Mouse (Mus musculus) ovary, postnatal 36 days (tissue): Measurements from ENCODE around the gene Cnnm1.
"Not testable (repeated sequence)": the region's sequence is repeated elsewhere in the genome, so short reads cannot be mapped to it uniquely, and the experiment has no call there.

ENCODE experiments used
- DNase-seq: peaks from one replicate; pipeline ENCODE4 v3.0.0; 2022; ENCODE audit warnings: low spot score, mixed read lengths

Gene Cnnm1

DNA sequence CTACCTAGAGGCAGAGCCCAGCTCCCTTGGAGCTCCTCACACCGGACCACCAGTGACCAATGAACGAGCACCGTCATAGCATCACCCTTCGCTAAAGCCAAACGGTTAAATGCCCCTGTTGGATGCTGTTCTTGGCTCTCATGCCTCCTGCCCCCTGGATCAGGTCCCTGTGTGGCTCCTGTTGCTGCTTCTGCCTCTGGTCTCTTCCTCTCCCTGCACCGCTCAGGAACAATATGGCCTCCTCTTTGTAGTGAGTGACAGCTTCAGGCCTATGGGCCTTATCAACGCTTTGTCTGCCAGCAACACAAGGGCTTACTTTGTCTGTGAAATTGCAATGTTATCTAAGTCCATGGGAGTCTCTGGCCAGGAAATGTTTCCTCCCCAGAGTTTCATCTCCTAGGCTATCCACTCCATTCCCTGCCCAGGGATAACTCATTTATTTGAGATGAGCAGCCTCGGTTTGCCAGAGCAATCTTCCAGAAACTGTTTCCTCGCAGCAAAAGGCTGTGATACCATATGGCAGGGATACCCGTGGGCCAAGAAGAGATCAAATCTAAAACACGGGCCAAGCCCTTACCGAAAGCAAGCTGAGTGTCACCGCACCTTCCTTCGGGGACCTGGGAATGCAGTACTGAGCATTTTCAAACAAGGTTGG, 25.5 kb downstream of the Cnnm1 start:
- DNase-seq: no peak

GRCm38 (mm10) chr19:43467927-43468685, 27.9 kb downstream of the Cnnm1 start:
- DNase-seq: no peak

DNA sequence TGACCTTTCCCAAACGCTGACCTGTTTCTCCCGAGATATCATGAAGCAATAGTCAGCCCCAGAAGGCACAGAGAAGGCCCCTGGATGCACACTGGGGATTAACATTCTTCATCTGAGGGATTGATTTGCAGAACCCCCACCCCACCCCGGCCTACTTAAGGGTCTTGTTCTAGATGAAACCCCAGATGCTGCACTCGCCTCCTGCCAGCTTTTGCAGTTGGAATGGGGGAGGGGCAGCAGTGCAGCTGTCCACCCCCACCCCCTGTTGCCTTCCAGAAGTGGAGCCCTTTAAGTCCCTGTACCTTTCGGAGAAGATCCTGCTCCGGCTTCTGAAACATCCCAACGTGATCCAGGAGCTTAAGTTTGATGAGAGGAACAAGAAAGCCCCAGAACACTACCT, 29.1 kb downstream of the Cnnm1 start:
- no peak for DNase-seq

DNA sequence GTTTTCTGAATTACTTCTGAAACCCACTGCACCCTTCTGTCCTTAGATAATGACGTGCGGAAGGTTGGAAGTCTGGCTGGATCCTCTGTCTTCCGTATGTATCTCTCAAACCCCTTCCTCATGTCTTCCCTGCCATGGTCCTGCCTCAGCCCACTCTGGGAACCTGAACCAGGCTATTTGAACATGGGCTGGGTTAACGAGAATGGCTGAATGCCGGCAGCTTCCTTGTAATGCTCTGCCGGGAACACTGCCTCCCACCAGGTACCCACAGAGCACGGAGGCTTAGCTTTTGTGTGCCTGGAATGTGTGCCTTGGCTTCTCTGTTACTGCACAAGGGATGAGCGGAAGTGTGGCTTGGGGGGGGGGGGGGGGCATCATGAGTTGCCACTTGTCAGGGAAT, 32.1 kb downstream of the Cnnm1 start:
- no peak for DNase-seq

DNA sequence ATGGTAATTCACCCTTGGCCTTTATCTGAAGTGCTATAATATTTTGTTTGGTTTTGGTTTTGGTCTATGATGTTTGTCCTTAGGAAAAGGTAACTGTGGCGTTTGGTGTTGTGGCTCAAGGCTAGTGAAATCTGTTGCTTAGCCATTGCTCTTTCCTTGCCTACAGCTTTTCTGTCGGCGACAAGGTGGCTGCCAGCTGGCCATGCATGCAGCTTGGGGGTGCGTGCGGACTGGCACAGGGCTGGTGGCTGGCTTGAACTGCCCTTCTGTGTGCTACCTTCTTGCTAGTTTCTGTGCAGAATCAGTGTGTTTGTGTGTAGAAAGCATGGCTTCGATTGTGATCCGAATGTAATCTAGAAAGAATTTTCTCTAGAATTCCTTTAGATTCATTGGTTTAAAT, 32.5 kb downstream of the Cnnm1 start:
- no peak for DNase-seq

DNA sequence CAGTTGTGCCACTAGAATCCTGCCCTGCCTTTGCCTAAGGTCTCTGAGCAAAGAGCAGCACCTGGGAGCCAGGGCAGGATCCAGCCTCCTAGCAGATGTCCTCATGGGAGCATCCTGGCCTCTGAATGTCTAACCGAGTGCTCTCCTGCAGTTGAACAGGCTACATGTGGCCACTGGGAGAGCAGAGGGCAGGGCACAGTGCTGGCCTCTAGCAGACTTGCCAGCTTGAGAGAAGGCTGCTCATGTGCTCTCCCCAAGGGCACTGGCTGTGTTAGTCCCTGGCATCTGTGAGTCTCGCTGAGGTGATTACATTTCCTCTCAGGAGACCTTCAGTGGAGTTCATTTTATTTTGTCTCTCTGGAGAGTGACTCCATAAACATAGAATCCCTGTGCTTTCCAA, 35.4 kb downstream of the Cnnm1 start:
- DNase-seq: peak; percentile 62

GRCm38 (mm10) chr19:43476063-43476462, 35.8 kb downstream of the Cnnm1 start:
- peak; percentile 47 for DNase-seq

DNA sequence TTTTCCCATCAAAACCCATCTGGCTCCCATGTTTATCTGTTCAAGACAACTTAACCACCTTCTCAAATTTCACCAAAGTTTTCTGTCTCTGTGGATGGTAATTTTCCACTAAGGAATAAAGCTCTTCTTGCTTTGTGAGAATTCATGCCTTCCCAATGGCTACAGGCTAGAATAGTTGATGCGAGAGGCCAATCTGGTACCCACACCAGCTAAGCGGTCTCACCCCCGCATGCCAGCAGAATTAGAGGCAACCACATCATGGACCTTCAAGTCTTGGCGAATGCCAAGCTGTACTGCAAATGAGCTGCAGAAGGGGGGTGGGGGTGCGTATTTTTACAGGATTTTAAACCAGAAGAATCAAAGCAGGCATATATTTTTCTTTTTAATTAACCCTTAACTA, 37.2 kb downstream of the Cnnm1 start:
- DNase-seq: no peak

- peak; percentile 64 for DNase-seq
Measured at GRCm38 (mm10) chr19:43478891-43479290, 38.7 kb downstream of the Cnnm1 start.

GRCm38 (mm10) chr19:43479431-43479830, 39.2 kb downstream of the Cnnm1 start:
- DNase-seq: no peak

GRCm38 (mm10) chr19:43480512-43480911, 40.3 kb downstream of the Cnnm1 start:
- no peak for DNase-seq

DNA sequence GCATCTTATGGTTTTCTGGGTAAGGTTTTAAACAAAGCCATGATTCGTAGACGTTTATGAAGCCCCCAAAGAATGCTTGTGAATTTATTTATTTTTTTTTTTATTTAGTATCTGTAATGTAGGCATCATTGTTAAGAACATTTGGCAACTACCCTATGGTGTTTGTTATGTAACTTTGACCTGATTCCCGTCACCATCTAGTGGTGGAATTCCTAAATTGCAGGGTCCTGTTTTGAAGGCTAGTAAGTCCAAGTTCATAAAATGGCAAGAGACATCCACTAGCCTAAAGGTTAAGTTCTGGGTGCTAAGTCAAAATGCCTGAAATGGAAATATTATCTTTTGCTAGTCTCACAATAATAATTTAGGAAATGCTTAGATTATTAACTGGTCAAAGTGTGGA, 47.2 kb downstream of the Cnnm1 start:
- DNase-seq: no peak

DNA sequence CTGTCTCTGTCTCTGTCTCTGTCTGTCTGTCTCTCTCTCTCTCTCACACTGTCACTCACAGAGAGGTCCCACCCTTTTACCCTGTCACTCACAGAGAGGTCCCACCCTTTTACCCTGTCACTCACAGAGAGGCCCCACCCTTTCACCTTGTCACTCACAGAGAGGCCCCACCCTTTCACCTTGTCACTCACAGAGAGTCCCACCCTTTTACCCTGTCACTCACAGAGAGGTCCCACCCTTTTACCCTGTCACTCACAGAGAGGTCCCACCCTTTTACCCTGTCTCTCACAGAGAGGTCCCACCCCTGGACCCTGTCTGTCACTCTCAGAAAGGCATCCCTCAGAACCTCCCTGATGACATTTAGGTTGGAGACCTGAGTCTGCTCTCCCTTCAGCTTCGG, 53.1 kb downstream of the Cnnm1 start:
- not testable (repeated sequence) for DNase-seq

GRCm38 (mm10) chr19:43493878-43494277, 53.6 kb downstream of the Cnnm1 start:
- DNase-seq: no peak

DNA sequence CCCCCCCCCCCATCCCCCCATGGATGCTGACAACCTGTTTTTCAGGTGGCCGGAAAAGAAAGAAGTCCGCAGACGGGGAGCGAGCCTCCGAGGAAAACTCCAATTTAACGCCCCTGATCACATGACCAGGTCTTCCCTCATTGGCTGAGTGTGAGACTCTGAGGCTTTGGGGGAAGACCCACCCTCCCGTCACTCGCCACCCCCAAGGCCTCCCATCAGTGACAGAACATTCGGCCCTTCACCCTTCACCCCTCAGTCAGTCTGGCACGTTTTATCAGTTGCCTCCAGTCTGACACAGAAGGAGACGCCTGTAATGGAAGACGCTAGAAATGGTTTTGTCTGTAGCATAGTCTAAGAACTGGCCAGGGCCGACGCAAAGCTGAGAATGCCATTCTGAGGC, 54.7 kb downstream of the Cnnm1 start:
- no peak for DNase-seq

GRCm38 (mm10) chr19:43495846-43496245, 55.6 kb downstream of the Cnnm1 start:
- DNase-seq: no peak

GRCm38 (mm10) chr19:43497440-43497839, 57.2 kb downstream of the Cnnm1 start:
- DNase-seq: no peak

DNA sequence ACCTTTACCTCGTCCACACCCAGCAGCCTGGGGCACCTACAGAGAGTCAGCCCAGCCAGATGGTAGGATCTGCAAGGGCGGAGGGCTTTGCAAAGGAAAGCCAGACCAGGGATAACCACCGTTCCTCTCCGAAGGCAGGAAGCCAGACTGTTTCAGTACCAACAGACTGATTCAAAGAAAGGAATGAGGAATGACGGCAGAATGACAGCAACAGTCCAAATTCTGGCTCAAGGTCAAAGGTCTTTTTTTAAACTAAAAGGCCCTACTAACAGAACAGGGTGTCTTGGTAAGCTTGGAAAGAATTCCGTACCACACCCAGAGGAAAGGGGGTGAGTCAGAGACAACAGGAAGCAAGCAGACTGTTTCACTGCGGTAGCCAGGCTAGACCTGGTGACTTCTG, 58.6 kb downstream of the Cnnm1 start:
- no peak for DNase-seq

DNA sequence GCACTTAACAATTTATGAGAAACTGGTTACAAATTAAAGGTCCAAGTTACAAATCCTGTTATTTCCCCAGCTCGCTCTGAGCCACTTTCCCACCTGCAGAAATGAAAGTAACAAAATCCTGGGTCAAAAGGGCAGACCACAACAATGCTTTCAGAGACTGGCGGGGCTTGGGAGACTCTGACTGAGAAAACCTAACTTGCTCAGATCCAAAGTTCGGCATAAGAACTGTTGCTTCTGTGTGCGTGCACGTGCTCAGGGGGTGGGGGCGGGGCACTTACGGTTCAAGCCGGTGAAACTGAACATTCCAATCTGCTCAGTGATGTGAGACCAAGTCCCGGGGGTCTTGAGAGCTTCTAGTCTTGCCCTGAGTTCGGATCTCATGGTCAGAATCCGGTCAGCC, 62.4 kb downstream of the Cnnm1 start:
- no peak for DNase-seq

DNA sequence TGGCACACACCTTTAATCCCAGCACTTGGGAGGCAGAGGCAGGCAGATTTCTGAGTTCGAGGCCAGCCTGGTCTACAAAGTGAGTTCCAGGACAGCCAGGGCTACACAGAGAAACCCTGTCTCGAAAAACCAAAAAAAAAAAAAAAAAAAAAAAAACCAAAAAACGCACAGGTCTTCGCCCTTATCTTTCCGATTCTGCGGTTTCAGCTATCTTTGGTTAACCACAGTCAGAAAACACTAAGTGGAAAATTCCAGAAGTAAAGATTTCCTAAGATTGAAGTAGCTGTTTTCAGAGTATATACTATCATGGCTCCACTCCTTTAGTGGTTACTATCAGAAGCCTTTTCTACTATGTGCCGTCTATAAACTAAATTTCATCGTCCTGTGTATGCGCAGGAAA, 63.4 kb downstream of the Cnnm1 start:
- not testable (repeated sequence) for DNase-seq

- no peak for DNase-seq
Measured at GRCm38 (mm10) chr19:43505441-43505840, 65.2 kb downstream of the Cnnm1 start.

DNA sequence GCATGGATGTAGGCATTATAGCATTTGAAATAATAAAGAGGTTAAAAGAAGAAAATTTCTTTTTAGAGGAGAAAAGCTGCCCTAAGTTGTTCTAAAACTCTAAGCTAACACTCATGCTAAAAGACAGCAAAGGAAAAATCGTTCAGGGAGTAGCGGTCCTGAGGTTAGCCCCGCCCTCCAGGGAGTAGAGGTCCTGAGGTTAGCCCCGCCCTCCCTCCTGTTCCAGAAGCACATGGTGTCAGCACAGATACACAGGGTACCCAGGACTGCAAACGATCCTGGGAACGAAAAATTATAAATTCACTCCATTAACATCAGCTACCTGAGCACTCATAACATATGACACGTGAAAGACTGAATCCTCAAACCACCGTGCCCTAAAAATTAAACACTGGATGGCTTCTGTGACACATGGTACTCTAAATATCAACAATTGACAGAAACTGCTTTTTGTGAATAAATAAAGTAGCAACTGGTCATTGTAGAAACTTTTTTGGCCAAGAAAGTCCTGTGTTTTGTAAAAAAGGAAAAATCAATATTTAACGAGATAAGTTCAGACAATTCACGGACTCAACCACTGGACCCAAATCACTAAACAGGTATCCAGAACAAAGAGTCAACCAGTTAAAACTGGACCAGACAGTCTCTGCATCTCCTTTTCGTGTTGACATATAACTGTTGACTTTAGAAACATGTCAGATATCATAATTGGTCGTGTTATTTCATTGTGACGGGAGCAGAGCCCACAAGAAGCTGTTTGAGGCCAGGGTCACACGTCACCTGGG, 70.4 kb downstream of the Cnnm1 start:
- DNase-seq: no peak
